Mouse (Mus musculus) ZHBTc4 (cell line): ENCODE results near the gene Zdhhc14.

Experiments used
- DNase-seq: peaks from one replicate; pipeline ENCODE4 v3.0.0-alpha.2; 2011; ENCODE audit warnings: low read depth, low spot score

Gene Zdhhc14

DNA sequence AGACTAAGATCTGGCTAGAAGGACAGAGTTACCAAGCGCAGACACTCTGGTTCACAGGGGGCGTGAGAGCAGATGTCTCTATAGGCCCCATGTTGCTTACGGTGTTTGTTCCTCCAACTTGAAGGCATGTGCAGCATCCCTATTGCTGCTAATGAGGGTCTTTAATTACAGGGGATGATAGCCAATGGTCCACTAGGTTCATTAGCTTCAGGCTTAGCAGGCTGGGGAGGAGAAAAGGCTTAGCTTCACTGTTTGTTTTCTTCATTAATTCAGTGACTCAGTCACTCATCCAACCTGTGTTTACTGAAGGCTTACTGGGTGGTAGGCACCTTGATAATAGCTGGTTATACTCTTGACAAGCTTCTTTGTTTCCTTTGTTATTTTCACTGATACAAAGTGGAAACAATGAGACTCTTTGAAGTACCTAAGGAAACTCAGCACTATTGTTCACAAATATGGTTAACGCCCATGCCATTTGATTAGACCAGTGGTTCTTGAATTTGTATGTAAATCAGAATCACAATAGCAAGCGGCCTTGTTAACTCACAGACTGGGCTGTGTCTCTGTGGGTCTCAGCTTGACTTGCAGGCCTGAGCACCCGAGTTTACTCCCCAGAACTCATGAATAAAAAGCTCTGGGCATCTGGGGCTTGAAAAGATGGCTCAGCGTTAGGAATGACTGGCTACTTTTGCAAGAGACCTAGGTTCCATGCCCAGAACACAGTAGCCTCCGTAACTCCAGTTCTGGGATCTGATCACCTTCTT lies 168.1 kb downstream of the Zdhhc14 start:
- DNase-seq, result peak; percentile 34

DNA sequence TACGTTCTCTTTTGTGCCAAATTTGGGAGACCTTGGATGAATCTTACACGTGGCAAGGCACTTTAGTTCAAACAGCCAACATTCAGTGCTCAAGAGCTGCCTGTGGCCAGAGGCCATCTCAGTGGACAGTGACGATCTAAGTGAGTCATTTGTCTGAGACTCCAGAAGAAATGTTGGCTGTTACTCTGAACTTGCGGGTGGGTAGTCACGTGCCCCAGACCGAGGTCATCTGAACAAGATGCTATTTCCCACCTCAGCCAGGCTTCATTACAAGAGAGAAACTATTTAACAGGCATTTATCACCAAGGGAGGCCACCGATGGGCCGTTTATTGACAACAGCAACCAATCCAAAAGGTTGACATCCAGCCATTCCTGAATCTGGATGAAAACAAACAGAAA lies 174.3 kb downstream of the Zdhhc14 start:
- no peak for DNase-seq

DNA sequence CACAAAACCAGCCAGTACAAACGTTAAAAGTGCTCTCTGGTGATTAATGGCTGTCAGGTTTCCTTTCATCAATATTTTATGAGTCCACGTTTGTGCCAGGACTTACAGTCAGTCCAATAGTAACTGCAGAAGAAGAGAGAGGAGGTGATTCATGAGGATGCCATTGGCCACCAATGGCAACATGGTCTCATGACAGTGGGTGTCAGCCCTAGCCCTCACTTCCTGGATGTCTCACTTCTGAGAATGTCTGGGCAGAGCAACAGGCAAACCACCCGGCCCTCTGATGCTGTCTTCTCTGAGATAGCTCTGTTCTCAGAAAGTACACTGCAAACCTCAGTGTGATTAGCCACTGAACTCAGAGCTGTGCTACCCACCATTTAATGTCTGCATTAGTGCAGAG lies 176.1 kb downstream of the Zdhhc14 start:
- DNase-seq, result no peak

DNA sequence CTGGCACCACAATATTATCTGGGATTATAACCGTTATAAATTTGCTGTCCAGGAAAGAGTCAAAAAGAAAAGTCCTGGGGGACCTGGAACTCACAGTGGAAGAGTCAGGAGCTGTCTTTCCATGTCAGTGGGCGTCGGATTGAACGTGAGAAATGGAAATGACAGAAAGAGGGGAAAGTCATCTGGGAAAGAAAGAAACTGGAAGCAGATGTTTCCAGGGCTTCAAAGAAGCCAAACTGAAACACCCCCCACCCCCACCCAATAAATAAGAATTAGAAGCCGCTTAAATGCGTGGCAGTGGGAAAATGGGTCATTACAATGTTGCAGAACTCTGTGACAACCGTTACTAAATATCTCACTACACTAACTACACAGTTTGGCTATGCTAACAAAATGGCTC lies 176.6 kb downstream of the Zdhhc14 start:
- no peak for DNase-seq

DNA sequence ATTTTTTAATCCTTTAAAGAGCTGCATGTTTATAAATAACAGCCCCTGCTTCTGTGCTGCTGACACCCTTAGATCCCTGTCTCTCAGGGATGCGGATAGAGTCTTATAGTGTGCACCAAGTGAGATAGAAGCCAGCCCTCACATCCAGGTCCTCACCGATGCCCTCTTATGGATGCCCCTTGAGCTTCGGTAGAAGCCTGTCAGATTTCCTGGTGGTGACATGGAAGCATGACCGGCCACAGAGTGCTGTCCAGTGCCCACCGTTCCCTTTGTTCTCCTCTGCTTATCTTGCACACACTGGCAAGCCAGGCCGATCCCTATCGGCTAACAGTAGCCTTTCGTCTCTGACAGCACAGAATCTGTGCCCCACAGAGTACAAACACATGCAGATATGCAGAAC lies 183.6 kb downstream of the Zdhhc14 start:
- DNase-seq, result no peak

DNA sequence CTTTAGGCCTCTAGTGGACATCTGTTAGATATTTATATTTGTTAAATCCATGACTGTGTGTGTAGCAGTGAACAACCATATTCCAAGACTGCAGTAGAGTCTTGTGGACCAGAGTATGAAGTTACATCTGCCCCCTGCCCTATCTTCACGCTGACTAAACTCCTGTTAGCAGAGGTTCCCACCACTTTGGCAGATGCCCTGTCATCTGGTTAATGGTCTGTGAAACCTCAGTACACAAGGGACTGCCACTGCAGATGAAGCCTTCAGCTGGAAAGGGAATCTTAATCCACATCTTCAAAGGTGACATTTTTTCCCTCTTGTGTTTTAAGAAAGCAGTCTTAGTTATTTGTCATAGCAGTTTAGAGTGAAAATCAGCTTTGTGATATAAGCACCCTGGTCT lies 187.0 kb downstream of the Zdhhc14 start:
- no peak for DNase-seq

DNA sequence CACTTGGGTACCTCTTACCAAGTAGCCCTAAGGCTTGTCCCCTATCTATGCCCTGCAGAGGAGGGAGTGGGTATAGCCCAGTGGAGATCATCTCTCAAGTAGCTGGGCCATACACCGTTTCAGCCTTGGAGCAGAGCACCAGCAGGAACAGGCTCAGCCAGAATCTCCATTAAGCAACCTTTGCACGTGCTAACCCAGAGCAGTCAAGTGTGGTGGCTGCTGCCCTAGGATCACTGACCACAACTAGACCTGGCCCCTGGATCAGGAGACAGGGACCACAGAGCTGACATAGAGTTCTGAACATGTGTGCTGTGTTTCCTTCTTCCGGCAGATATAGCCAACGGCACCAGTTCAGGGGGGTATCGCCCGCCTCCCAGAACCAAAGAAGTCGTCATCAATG lies 193.0 kb downstream of the Zdhhc14 start:
- DNase-seq, result no peak

DNA sequence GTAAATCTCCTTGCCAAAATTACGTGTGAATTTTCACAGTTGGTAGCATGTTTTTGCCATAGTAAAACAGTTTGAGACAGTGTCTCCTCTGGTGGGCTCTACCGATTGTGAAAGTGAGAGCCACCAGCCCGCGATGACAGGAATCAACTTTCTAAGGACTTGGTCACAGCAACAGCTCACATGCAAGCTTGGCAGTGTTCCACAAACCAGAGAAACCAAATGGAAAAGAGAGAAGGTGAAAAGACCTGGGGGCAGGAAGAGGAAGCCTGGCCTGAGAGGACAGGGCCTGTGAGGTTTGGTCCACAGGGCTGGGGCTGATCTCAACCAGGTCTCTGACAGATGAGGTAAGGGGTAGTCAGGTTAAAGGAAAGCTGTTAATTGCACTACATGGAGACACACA lies 195.5 kb downstream of the Zdhhc14 start:
- no peak for DNase-seq

DNA sequence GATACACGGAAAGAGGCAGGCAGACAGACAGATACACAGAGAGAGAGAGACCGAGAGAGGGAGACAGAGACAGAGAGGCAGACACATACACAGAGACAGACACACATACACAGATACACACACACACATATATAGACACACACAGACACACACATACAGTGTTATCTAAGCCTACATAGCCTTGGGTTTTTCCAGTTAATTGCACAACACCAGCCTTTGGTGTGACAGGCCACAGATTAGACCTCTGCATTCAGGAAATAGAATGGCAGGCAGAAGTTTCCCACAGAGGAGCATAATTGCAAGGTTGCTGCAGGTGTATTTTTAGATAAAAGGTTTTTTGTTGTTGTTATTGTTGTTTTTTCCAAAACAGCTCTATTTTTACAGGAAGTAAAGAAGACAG lies 195.9 kb downstream of the Zdhhc14 start:
- DNase-seq, result no peak

DNA sequence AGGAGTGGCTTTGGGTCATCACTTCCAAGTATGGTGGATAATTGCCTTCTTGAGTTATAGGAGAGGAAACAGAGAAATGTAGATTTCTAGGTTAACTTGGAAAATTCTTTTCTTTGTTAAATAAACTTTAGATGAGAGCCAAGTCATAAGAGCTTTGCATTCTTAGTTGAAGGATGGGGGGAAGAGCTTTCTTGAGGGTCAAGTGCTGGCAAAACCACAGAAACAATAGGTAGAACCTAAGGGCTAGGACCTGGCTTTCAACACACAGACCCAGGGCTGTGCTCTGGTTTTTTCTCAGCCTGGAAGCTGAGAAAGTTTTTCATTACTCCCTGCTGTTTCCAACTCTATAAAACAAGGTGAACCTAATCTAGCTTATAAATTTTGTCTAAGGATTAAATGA lies 196.3 kb downstream of the Zdhhc14 start:
- no peak for DNase-seq

DNA sequence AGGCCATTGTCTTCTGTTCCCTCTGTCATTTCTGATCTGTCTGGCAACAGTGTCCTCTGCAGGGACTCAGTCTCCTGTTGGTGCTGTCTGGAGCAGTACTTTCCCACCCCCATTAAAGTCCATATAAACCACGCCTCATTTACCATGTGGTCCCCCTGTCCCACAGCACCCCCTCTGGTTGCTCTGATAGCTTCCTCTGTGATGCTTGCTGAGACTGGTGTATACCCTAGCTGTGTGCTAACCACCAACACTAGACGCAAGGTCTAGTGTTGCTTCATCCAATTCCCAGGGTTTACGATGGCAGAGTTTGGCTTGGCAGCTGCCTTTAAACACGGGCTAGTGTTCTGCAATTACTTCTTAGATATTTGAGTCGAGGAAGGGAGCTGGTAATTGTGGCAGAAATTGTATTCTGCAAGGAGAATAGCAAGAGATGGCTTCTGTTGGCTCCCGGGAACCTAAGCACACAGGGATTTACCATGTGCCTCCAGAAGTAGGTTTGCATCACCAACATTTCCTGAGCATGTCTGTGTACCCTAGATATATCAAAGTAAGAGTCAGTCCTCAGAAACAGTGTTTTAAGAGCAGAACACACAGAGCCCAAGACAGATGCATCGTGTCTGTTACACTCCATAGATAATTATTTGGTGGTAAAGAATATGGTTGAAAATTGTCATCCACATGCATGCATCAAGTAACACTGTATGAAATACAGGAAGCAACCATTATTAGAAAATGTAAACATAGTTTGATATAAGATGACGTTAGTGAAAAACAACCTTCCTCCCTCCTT lies 198.6 kb downstream of the Zdhhc14 start:
- DNase-seq, result peak; percentile 14

DNA sequence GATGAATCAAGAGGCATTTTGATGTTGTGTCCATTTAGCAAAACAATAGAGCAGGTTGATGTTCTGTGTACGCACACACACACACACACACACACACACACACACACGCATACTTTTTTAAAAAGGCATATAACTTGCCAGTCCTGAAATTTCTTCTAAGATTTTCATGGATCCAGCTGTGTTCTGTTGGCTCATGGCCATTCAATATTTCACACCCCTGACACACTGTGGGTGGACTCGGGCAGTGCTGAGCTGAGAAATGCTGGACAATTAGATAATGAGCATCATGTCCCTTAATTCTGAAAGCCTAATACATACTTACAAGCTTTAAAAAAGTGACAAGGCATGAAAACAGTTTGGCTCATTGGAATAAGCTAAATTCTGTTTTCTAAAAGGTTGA lies 200.3 kb downstream of the Zdhhc14 start:
- no peak for DNase-seq

DNA sequence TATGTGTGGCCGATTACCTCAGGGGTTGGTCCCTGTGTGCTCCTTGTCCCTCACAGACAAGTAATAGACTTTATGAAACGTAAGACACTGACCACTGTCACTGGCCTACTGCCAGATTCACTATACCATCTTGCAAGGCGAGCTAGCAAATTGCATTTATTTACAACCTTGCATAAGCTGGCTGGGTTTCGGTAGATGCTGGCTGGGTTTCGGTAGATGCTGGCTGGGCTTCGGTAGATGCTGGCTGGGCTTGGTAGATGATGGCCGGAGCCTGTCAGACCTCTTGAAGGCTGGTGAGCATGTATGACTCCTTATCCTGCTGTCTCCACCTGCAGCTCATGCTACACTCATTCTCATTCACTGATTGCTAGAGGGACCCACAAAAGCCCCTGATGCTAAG lies 200.9 kb downstream of the Zdhhc14 start:
- DNase-seq, result no peak

DNA sequence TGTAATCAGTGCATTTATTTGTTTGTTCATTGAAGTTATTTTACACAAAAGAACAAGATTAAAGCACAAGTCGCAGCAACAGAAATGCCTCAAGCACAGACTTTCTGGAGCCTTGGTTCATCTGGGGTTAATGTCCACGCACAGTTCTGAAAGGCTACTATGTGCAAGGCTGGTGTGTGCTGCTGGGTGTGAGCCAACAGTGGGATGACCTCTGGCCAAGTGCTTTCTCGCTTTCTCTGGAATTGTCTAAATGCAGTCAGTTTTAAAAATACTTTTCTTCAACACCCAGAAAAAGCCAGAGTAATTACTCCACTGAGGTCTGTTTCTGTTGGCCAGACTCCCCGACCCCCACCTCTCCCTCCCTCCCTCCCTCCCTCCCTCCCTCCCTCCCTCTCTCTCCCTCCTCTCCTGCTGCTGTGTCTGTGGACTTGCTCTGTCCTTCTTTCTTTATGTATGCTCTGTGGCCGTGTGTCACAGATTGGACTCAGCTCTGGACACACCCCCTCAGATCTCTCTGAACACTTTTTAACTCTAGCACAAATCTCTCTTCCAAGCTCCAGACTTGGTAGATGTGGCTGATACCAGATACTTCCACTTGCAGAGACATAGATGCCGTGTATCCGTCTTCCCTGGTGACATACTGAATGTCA lies 206.2 kb downstream of the Zdhhc14 start:
- DNase-seq, result no peak

DNA sequence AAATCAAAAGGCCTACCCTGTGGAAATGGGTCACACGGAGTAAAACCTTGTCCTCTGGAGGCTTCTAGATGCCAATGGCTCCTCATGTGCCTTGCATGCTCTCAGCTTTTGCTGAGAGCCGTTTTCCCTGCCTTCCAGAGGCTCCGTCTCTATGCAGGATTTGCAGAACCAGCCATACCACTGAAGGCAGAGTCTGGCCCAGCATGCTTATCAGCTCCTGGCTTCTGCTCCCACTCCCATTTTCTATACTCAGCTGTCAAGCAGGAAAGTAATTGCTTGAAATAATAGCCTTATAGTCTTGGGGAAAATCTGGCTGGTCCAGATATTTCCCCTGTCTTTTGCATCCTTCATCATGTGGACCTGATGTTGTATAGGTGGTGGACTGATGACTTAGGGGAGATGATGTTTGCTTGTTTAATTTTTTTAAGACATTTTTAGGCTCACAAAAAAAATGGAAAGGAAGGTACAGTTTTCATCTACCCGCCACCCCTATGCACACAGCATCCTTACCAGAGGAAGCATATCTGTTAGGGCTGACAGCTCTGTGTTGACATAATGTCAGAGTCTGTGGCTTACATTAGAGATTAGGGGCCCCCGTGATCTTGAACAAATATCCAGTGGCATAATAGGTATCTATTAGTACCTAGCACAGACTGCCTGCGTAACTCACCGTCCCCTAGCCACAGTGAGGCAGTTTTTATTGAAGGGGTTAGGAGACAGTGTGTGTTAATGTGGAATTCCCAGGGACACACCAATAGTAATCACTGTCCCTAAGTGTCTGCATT lies 218.2 kb downstream of the Zdhhc14 start:
- DNase-seq, result no peak

DNA sequence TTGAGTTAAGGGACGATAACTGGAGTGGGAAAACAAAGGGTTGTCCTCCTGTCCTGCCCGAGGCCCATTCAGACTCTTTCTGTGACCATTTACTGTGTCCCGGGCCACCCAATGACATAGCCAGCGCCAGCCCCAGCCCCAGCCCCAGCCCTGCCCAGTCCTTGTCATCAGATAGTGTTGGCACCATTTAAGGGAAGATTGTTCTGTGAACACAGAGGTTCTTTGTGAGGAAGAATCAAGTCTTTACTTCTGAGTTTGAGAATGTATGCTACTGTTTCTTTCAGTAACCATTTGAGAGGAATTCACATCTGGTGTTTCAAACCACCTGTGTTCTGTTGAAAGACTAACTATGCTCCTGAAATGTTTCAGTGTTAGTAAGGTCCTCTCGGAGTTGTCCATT lies 219.5 kb downstream of the Zdhhc14 start:
- DNase-seq, result no peak

DNA sequence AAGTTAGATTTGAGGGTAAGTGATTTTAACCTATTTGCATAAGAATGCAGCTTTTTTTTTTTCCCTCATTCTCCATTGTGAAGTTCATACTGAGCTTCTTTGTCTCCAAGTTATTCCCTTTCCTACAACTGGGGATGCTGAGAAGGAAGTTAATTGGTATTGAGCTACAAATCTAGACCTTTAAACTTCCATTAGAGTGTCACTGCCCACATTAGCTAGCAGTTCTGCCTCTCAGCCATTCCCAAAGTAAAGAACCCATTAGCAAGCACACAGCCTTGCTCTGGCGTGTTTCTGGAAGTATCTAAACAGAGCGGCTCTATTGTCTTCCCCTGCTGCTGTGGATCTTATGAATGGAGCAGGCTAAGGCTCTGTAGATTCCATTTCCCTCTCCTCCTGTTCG lies 220.8 kb downstream of the Zdhhc14 start:
- peak; percentile 13 for DNase-seq

DNA sequence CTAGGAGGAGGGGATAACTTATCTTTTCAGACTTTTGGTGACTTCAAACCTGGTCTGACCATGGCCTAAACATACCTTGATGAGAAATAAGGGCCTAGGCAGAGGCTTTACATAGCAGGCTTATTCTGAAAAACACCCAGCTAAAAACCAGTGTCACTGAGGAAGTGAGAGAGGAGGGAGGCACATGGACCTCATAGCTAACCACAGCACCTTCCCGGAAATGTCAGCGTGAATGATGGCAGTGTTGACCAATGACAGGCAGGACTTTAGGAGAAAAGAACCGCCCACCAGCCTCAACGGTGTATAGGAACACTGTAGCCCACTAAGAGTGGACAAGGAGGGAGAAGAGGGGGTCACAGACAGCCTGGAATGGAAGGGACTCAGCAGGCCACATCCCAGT lies 224.6 kb downstream of the Zdhhc14 start:
- DNase-seq, result no peak

DNA sequence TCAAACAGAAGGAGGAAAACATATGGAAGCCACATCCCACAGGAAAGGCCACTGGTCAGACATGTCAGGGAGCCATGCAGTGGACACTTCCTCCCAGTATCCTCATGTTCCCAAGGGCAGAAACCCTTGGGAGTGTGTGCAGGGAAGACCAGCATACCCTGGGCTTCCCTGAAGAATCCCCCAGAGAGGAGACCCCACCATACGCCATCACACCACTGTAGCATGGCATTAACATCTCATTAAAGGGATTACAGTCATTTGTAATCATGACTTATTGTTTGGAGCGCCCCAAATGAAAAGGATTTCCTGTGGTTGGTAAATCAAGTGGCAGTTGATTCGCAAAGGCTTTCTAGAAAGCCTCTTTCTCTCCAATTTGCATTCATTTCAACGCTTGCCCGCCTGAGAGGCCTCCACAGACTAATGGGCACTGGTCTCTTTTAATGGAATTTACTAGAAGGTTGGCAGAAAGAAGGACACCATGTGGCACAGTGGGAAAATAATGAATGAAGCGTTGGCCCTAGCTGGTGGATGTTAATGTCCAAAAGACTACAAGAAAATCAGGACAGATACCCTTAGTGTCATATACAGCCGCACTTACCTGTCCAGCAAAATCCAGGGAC lies 226.5 kb downstream of the Zdhhc14 start:
- no peak for DNase-seq

DNA sequence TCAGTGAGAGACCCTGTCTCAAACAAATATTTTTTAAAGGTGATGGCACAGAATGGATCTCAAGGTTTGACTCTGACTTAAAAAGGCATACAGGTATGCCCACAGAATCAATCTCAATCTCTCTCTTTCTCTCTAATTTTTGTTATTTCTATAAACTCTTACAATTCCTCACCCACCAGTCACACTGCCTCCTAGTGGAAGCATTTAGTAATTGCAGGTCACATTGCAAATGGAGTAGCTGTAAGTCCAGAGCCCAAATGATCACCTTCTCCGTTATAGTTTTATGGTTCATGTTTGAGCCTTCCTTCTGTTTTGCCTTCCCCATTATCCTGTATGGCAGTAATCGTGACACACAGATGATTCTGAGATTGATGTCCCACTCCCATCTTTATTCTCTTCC lies 230.4 kb downstream of the Zdhhc14 start:
- DNase-seq, result peak; percentile 35

DNA sequence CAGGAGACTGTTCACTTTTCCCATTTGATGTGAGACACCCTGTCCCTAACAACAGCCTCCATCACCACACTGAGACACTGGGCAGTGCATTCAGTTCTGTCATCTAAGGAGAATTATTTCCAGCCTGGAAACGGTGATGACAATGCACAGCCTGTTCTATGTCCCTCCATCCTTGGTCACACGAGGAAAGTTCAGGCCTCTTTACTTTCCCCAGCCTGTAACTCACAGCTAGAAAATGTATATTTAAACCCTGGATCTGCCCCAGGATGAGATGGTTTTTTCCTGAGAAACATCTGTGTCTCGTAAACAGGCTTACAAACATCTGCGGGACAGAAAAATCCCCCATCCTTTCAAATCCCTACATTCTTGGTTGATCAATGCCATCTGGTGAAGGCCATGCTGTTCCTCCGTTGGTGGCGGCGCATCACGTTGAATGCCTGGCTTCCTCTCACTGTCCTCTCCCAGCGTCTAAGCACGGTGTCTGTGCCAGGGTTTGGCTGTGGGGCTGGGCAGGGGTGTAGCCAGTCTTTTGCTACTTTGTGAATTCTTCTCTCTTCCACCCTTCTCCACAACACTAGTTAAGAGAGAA lies 231.3 kb downstream of the Zdhhc14 start:
- DNase-seq, result no peak
